Mouse (Mus musculus) cerebellum, adult (tissue): ENCODE results near the gene Tmem132c.

ENCODE experiments used
- ATAC-seq: cut with Nextera tagmentation; 2 replicates; pipeline ENCODE4 v1.9.2; 2017; ENCODE audit warnings: mild to moderate bottlenecking, moderate library complexity, mixed read lengths; ENCODE audit not compliant: insufficient number of reproducible peaks, low FRiP score, low TSS enrichment

Tmem132c gene

GRCm38 (mm10) chr5:127241136-127241924 lies at the start of gene Tmem132c:
Gene Tmem132c, plus strand, starts transcription at chr5:127241808.
- peak; percentile 75 for ATAC-seq

GRCm38 (mm10) chr5:127191881-127192280 lies 49.7 kb upstream of the Tmem132c start:
- ATAC-seq, result no peak

- no peak for ATAC-seq
Observed at GRCm38 (mm10) chr5:127198850-127199249, 42.8 kb upstream of the Tmem132c start.

- ATAC-seq, result no peak
Observed at GRCm38 (mm10) chr5:127204881-127205280, 36.7 kb upstream of the Tmem132c start.

GRCm38 (mm10) chr5:127216389-127216788 lies 25.2 kb upstream of the Tmem132c start:
- no peak for ATAC-seq

- ATAC-seq, result no peak
Observed at GRCm38 (mm10) chr5:127217725-127218124, 23.9 kb upstream of the Tmem132c start.

GRCm38 (mm10) chr5:127227929-127228595 lies 13.5 kb upstream of the Tmem132c start:
- no peak for ATAC-seq

- no peak for ATAC-seq
Observed at GRCm38 (mm10) chr5:127234715-127235114, 6.9 kb upstream of the Tmem132c start.

GRCm38 (mm10) chr5:127235203-127235602 lies 6.4 kb upstream of the Tmem132c start:
- ATAC-seq, result peak; percentile 70; the same call in 1 of the 2 replicates

- ATAC-seq, result no peak
Observed at GRCm38 (mm10) chr5:127239706-127240105, 1.9 kb upstream of the Tmem132c start.

GRCm38 (mm10) chr5:127240646-127241045 lies 962 bp upstream of the Tmem132c start:
- ATAC-seq, result no peak

- ATAC-seq, result peak; percentile 17; the same call in 1 of the 2 replicates
Observed at GRCm38 (mm10) chr5:127241925-127242762, 536 bp downstream of the Tmem132c start.

GRCm38 (mm10) chr5:127242763-127243160 lies 1.2 kb downstream of the Tmem132c start:
- no peak for ATAC-seq

GRCm38 (mm10) chr5:127243209-127243608 lies 1.6 kb downstream of the Tmem132c start:
- no peak for ATAC-seq

- ATAC-seq, result no peak
Observed at GRCm38 (mm10) chr5:127243611-127244010, 2.0 kb downstream of the Tmem132c start.

- no peak for ATAC-seq
Observed at GRCm38 (mm10) chr5:127253263-127253662, 11.7 kb downstream of the Tmem132c start.

- ATAC-seq, result no peak
Observed at GRCm38 (mm10) chr5:127256947-127257610, 15.5 kb downstream of the Tmem132c start.

GRCm38 (mm10) chr5:127262136-127262535 lies 20.5 kb downstream of the Tmem132c start:
- no peak for ATAC-seq

GRCm38 (mm10) chr5:127271145-127271544 lies 29.5 kb downstream of the Tmem132c start:
- ATAC-seq, result no peak

GRCm38 (mm10) chr5:127279462-127279861 lies 37.9 kb downstream of the Tmem132c start:
- no peak for ATAC-seq
